Mouse (Mus musculus) heart, adult 2 months (tissue): Measurements from ENCODE around the gene Socs2. TPM values are rescaled to one million over a fixed set of nuclear protein-coding genes. Genes with fewer than 3 reads are reported as not detected.

ENCODE experiments used
- DNase-seq, 2 experiments: peaks; one replicate each; pipeline ENCODE4 v3.0.0; 2021
- H3K27ac ChIP-seq: fragments of 200-600 bp; 2 replicates; pipeline ENCODE4 v1.8.1; 2022
- H3K27me3 ChIP-seq: fragments of 200-500 bp; 2 replicates; pipeline ENCODE4 v1.6.1; 2012; ENCODE audit warnings: mild to moderate bottlenecking, low read length, inconsistent platforms, mixed read lengths; ENCODE audit not compliant: control insufficient read depth, insufficient read depth
- H3K36me3 ChIP-seq: fragments of 200-500 bp; 2 replicates; pipeline ENCODE4 v1.6.1; 2012; ENCODE audit warnings: low read length, inconsistent platforms; ENCODE audit not compliant: control insufficient read depth, insufficient read depth
- H3K4me1 ChIP-seq: fragments of 200-500 bp; 2 replicates; pipeline ENCODE4 v1.6.1; 2011; ENCODE audit warnings: low read length; ENCODE audit not compliant: control insufficient read depth, insufficient read depth
- H3K4me3 ChIP-seq: fragments of 200-600 bp; 2 replicates; pipeline ENCODE4 v1.8.1; 2022
- H3K79me2 ChIP-seq: fragments of 200-500 bp; replicated peaks from 2 replicates; pipeline ENCODE4 v1.6.1; 2012; ENCODE audit warnings: mild to moderate bottlenecking, inconsistent platforms, low read length, moderate library complexity, mixed read lengths; ENCODE audit not compliant: control insufficient read depth, insufficient read depth
- H3K9ac ChIP-seq: fragments of 200-500 bp; 2 replicates; pipeline ENCODE4 v1.6.1; 2012; ENCODE audit warnings: low read depth, mild to moderate bottlenecking, control low read depth, inconsistent platforms, low read length, mixed read lengths
- CTCF ChIP-seq: fragments of 200-600 bp; IDR thresholded peaks from 2 replicates; pipeline ENCODE4 v1.8.1; 2022; ENCODE audit warnings: antibody characterized with exemption, mild to moderate bottlenecking, moderate library complexity
- EP300 ChIP-seq: fragments of 200-500 bp; IDR thresholded peaks from 2 replicates; pipeline ENCODE4 v1.6.1; 2011; ENCODE audit warnings: low read depth, low read length, control low read depth; ENCODE audit not compliant: insufficient read depth
- POLR2A ChIP-seq: fragments of 200-500 bp; IDR thresholded peaks from 2 replicates; pipeline ENCODE4 v1.6.1; 2011; ENCODE audit warnings: mild to moderate bottlenecking, low read depth, low read length, control low read depth; ENCODE audit not compliant: insufficient read depth
- WGBS: fragments of 180-500 bp; shearing (Covaris S2); methylation state at CpG from one replicate; pipeline ENCODE4 v1.1.7; 2018; 5-methylcytosine and 5-hydroxymethylcytosine counted together
- intact Hi-C: fragments of 180-260 bp; cut with DNase I; formaldehyde crosslinking; loops from one replicate; pipeline ENCODE4 v1.15.1; 2025
- long read RNA-seq: library from polyadenylated mRNA; stranded (forward); transcript quantifications from one replicate; pipeline ENCODE4 v2.0.0, GENCODE M21; 2021
- polyA plus RNA-seq: library from polyadenylated mRNA; depleted of rRNA; stranded (reverse); fragments of >200 nt; gene quantifications from 2 replicates; pipeline ENCODE4 v1.2.3, GENCODE M21; 2012; rRNA removed
- total RNA-seq, 2 experiments: library from RNA; stranded (reverse); gene quantifications; 2 replicates each; pipeline ENCODE4 v1.2.3; 2021

The Socs2 gene
- 10 to 100 TPM; 49.9 to 62.4 TPM for total RNA-seq
- polyA plus RNA-seq = 30.5 and 37.7 TPM in 2 replicates
- long read RNA-seq, transcript Socs2-201 (3 exons, 2,222 nt) = major isoform, 42 of 59 reads
- long read RNA-seq, transcript Socs2-202 (2 exons, 948 nt) = minor isoform, 6 of 59 reads
- long read RNA-seq, partial matches to known transcripts = 0 of 59 reads
- long read RNA-seq, other reads (novel, unspliced or antisense) = 11 of 59 reads

DNA sequence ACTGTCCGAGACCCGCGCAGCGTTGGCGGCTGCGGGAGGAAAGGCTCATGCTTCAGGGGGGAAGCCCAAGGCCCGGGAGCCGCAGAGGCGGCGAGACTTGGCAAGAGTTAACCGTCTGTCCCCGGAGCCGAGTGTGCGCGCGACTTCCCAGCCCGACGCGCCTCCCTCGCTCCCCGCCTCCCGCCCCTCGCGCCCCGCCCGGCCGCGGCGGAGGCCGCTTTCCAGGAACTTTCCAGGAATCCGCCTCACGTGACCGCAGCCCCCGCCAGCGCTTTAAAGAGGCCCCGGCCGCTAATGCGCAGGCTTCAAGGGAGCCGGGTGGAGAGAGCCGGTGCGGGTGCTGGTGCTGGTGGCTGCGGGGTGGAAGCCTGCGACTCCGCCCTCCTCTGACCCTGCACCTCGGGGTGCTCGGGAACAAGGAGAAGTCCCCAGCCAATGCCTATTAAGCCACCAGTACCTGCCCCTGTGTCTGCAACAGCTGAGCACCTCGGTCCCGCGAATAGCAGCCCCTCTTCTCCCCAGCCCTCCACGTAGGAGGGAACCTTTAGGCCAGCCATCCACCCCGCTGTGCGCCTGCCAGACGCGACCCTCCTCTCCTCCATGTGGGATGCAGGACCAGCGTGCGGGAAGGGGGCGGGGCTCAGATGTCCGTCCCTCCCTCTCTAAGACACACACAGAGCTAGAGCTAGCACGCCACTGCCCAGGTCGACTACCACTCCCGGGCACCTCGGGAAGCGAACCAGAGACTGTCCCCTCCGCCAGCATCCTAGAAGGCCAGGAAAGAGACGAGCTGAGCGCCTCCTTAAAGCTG is at the start of gene Socs2:
Gene Socs2, minus strand, starts transcription at position 496 of the 811 bp plus-strand sequence.
- Histone ChIP-seq H3K4me1 (no peaks in the 10 kb centered on the region), H3K9ac (peak within 1 kb of the TSS; percentile 88), H3K79me2 (peaks cover 6% of the 10 kb centered on the region), H3K4me3 (peak within 1 kb of the TSS; percentile 62), H3K36me3 (peaks cover 7% of the 10 kb centered on the region), H3K27ac (peak within 1 kb of the TSS; percentile 99), H3K27me3 (no peaks in the 10 kb centered on the region)
- under 1% methylated on average over 66 of the region's 66 CpGs for WGBS
- peak; percentile 67 for TF ChIP-seq POLR2A
- 0 out of 2 replicates have a peak, but pooled peaks have one; percentile 35 for TF ChIP-seq EP300
- TF ChIP-seq CTCF = no peak
- intact Hi-C loops = loop anchor here (1.0 to 5.0 kb wide), 5 partner anchors 28 to 274 kb away; no protein-coding TSS in a partner anchor
- peak; percentile 95 to 96 for DNase-seq

GRCm38 (mm10) chr10:95465485-95465896 is 48.5 kb upstream of the Socs2 start:
- Histone ChIP-seq H3K4me3 (no peak overlapping the region), H3K36me3 (no peaks in the 10 kb centered on the region), H3K27me3 (no peaks in the 10 kb centered on the region), H3K27ac (no peak overlapping the region), H3K4me1 (no peaks in the 10 kb centered on the region; the same call in none of the 2 replicates), H3K9ac (no peak overlapping the region), H3K79me2 (no peaks in the 10 kb centered on the region)
- intact Hi-C loops = no loop called here
- 32% methylated on average over 4 of the region's 4 CpGs for WGBS
- DNase-seq = no peak
- TF ChIP-seq EP300 (no peak), CTCF (no peak), POLR2A (no peak)

DNA sequence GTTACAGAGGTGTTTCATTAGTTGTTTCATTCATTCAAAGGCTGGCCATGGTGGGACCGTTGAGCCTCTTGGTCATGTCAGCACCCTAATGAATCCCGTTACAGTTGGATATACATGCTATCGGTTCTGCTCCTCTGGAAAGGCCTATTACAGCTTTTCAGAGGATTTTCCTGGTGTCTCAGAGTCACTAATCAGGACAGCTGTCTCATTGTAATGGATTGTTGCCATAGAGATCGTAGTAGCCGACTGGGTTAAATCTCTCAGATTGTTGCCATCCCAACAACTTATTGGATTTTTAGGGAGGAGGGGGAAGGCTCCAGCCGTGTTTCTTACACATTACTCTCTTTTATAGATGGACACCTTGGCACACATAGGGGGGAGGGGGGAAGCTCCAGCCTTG is 47.5 kb upstream of the Socs2 start:
- no peak for DNase-seq
- no peaks in the 10 kb centered on the region for H3K36me3 ChIP-seq
- no peaks in the 10 kb centered on the region for H3K79me2 ChIP-seq
- no peak overlapping the region for H3K4me3 ChIP-seq
- no peak overlapping the region for H3K27ac ChIP-seq
- 79% methylated on average over 6 of the region's 6 CpGs for WGBS
- no peak overlapping the region for H3K9ac ChIP-seq
- intact Hi-C loops = no loop called here
- TF ChIP-seq POLR2A (no peak), CTCF (no peak), EP300 (no peak)
- no peaks in the 10 kb centered on the region; the same call in none of the 2 replicates for H3K4me1 ChIP-seq
- no peaks in the 10 kb centered on the region for H3K27me3 ChIP-seq

GRCm38 (mm10) chr10:95462231-95462630 is 45.3 kb upstream of the Socs2 start:
- DNase-seq = no peak
- H3K4me3 ChIP-seq = no peak overlapping the region
- no peaks in the 10 kb centered on the region; the same call in none of the 2 replicates for H3K4me1 ChIP-seq
- H3K9ac ChIP-seq = no peak overlapping the region
- no peaks in the 10 kb centered on the region for H3K27me3 ChIP-seq
- no peak overlapping the region for H3K27ac ChIP-seq
- WGBS = 61% methylated on average over 1 of the region's 1 CpGs
- H3K79me2 ChIP-seq = no peaks in the 10 kb centered on the region
- TF ChIP-seq CTCF (no peak), POLR2A (no peak), EP300 (no peak)
- intact Hi-C loops = no loop called here
- H3K36me3 ChIP-seq = no peaks in the 10 kb centered on the region

DNA sequence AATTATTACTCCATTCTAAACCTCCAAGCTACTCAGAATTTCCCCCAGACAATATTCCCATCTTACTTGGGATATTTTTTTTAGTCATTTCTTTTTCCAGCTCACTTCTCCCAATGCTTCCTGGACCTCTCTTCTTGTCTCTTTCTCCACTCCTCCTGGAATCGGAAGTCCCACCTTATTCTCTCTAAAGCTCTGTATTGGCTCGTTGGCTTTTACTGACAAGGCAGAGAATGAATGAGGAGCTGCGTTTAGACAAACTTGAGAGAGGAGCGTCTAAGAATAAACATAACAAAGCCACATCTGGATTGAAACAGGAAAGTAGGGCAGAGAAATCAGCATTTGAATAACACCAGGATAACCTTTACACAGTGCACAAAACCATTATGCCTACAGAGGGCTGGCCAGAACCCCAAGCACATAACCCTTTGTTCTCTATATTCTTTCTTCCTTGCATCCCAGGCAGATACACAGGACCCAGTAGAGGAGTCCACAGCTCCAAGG is 44.1 kb upstream of the Socs2 start:
- Histone ChIP-seq H3K9ac (no peak overlapping the region), H3K27me3 (no peaks in the 10 kb centered on the region), H3K4me1 (no peaks in the 10 kb centered on the region; the same call in none of the 2 replicates), H3K4me3 (no peak overlapping the region), H3K27ac (no peak overlapping the region), H3K36me3 (no peaks in the 10 kb centered on the region), H3K79me2 (no peaks in the 10 kb centered on the region)
- TF ChIP-seq EP300 (no peak), POLR2A (no peak), CTCF (no peak)
- intact Hi-C loops = no loop called here
- DNase-seq = no peak
- WGBS = 70% methylated on average over 4 of the region's 4 CpGs
